23 mouse cellular contexts compared by ENCODE assay signal in the genomic region with DNA sequence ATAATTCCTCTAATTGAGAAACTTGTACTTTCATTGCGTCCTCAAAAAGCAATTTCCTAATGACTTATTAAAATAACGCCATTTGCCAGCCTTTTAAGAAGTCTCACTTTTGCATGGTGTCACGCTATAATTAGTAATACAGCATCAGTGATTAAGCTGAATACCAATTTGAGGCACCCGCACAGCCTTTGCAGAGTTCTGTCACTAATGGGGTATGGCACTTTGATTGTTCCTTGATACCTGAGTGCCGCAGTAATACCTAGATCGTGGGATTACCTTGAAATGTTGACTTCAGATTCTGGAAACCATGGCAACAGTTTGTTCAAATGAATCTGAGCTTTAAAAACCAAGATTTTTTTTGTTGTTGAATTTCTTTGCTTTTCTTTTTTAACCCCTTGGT.
DNase-seq lines count a peak whose midpoint lies in the region; ATAC-seq and TF ChIP-seq lines count a peak whose summit lies in the region.
"Had no signal": no experiment of that assay in that cellular context is flagged by ENCODE, and none has a peak within 500 bp of the region (broad histone marks: within the 10 kb centered on the region; RNA-seq: fewer than 3 reads in every experiment).

No protein-coding gene starts in this region.

- H3K27me3 ChIP-seq in forebrain, embryonic 14.5 days (replicated peaks; ENCODE audit: control insufficient read depth, insufficient read depth, low read length) = no peaks in the 10 kb centered on the region
- 0 out of 2 replicates have a peak, but pooled peaks cover 1% of the 10 kb centered on the region for H3K27me3 ChIP-seq in forebrain, embryonic 13.5 days
- no peaks in the 10 kb centered on the region for H3K27me3 ChIP-seq in forebrain, postnatal 0 days (ENCODE audit: insufficient read depth, low read length)
- H3K27me3 ChIP-seq in forebrain, embryonic 10.5 days (ENCODE audit: poor library complexity, severe bottlenecking) = no peaks in the 10 kb centered on the region
- H3K27me3 ChIP-seq in neural tube, embryonic 15.5 days (replicated peaks) = no peaks in the 10 kb centered on the region
- H3K27me3 ChIP-seq: heart, embryonic 12.5 days; heart, embryonic 15.5 days; hindbrain, embryonic 13.5 days had no signal

- ATAC-seq in forebrain, embryonic 14.5 days = peak; percentile 69
- ATAC-seq in forebrain, embryonic 13.5 days = no peak
- ATAC-seq in forebrain, postnatal 0 days = peak; percentile 87; the same call in 1 of the 2 replicates
- no peak for ATAC-seq in neural tube, embryonic 15.5 days (ENCODE audit: low FRiP score)
- ATAC-seq: hindbrain, embryonic 16.5 days; inflammation-experienced regulatory T-cells, adult 6 months; intestine, embryonic 16.5 days had no signal

- no peaks in the 10 kb centered on the region for H3K4me1 ChIP-seq in forebrain, embryonic 14.5 days (ENCODE audit: control insufficient read depth, insufficient read depth, low read length)
- no peaks in the 10 kb centered on the region for H3K4me1 ChIP-seq in forebrain, embryonic 13.5 days
- H3K4me1 ChIP-seq in forebrain, postnatal 0 days (ENCODE audit: insufficient read depth) = no peaks in the 10 kb centered on the region
- no peaks in the 10 kb centered on the region for H3K4me1 ChIP-seq in forebrain, embryonic 10.5 days
- no peaks in the 10 kb centered on the region for H3K4me1 ChIP-seq in neural tube, embryonic 15.5 days
- H3K4me1 ChIP-seq: heart, embryonic 12.5 days; heart, embryonic 15.5 days; hindbrain, embryonic 10.5 days; hindbrain, embryonic 13.5 days had no signal

- WGBS in forebrain, embryonic 14.5 days = 44% methylated on average over 6 of the region's 6 CpGs
- WGBS in forebrain, embryonic 13.5 days = 57% methylated on average over 6 of the region's 6 CpGs
- 34% methylated on average over 6 of the region's 6 CpGs for WGBS in forebrain, postnatal 0 days
- 87% methylated on average over 6 of the region's 6 CpGs for WGBS in forebrain, embryonic 10.5 days
- 78% methylated on average over 6 of the region's 6 CpGs for WGBS in neural tube, embryonic 15.5 days

- H3K27ac ChIP-seq in forebrain, embryonic 14.5 days (ENCODE audit: low read depth, low read length) = no peak overlapping the region
- H3K27ac ChIP-seq in forebrain, embryonic 13.5 days = no peak overlapping the region
- H3K27ac ChIP-seq in forebrain, postnatal 0 days (ENCODE audit: low read depth, low read length) = no peak overlapping the region
- H3K27ac ChIP-seq in forebrain, embryonic 10.5 days = no peak overlapping the region
- H3K27ac ChIP-seq in neural tube, embryonic 15.5 days (replicated peaks) = no peak overlapping the region
- H3K27ac ChIP-seq: heart, embryonic 15.5 days; hindbrain, embryonic 10.5 days; hindbrain, embryonic 13.5 days had no signal

- no peak overlapping the region for H3K4me3 ChIP-seq in forebrain, embryonic 14.5 days (ENCODE audit: low read depth, low read length)
- no peak overlapping the region for H3K4me3 ChIP-seq in forebrain, embryonic 13.5 days
- no peak overlapping the region for H3K4me3 ChIP-seq in forebrain, postnatal 0 days (ENCODE audit: low read depth, low read length)
- no peak overlapping the region for H3K4me3 ChIP-seq in forebrain, embryonic 10.5 days
- H3K4me3 ChIP-seq in neural tube, embryonic 15.5 days (replicated peaks) = no peak overlapping the region
- H3K4me3 ChIP-seq: heart, embryonic 12.5 days; heart, embryonic 15.5 days; hindbrain, embryonic 10.5 days; hindbrain, embryonic 13.5 days had no signal

- 0 out of 2 replicates have a peak, but pooled peaks cover 4% of the 10 kb centered on the region for H3K9me3 ChIP-seq in forebrain, embryonic 14.5 days (replicated peaks; ENCODE audit: control insufficient read depth, low read length)
- 0 out of 2 replicates have a peak, but pooled peaks cover 2% of the 10 kb centered on the region for H3K9me3 ChIP-seq in forebrain, embryonic 13.5 days (replicated peaks)
- H3K9me3 ChIP-seq in forebrain, postnatal 0 days (ENCODE audit: low read length) = no peaks in the 10 kb centered on the region
- peaks cover 4% of the 10 kb centered on the region for H3K9me3 ChIP-seq in forebrain, embryonic 10.5 days
- H3K9me3 ChIP-seq in neural tube, embryonic 15.5 days (replicated peaks) = no peaks in the 10 kb centered on the region
- H3K9me3 ChIP-seq: heart, embryonic 15.5 days had no signal

- no peak overlapping the region for H3K9ac ChIP-seq in forebrain, embryonic 14.5 days (ENCODE audit: low read length)
- no peak overlapping the region for H3K9ac ChIP-seq in forebrain, embryonic 13.5 days
- H3K9ac ChIP-seq in forebrain, postnatal 0 days = no peak overlapping the region
- H3K9ac ChIP-seq in neural tube, embryonic 15.5 days (replicated peaks) = no peak overlapping the region
- H3K9ac ChIP-seq: heart, embryonic 12.5 days; heart, embryonic 15.5 days; hindbrain, embryonic 13.5 days had no signal

- DNase-seq in forebrain, embryonic 14.5 days (ENCODE audit: low spot score) = peak; percentile 39
- DNase-seq in forebrain, postnatal 0 days = peak; percentile 21
- no peak for DNase-seq in forebrain, embryonic 10.5 days (ENCODE audit: extremely low spot score, low spot score)
- peak; percentile 22 for DNase-seq in brain, embryonic 18.5 days (ENCODE audit: low read depth, low spot score)
- DNase-seq: adrenal gland, postnatal 10 days; adrenal gland, postnatal 36 days; cerebellum, adult 18-20 months; cerebellum, adult 9-10 months; cerebellum, postnatal 14 days; gastrocnemius, postnatal 25 days; heart, adult 18-20 months; heart, postnatal 10 days; heart, postnatal 36 days; kidney, adult 18-20 months had no signal

- no peaks in the 10 kb centered on the region for H3K36me3 ChIP-seq in forebrain, embryonic 14.5 days (ENCODE audit: control insufficient read depth, insufficient read depth, low read length)
- H3K36me3 ChIP-seq in forebrain, embryonic 13.5 days (ENCODE audit: poor library complexity, severe bottlenecking) = no peaks in the 10 kb centered on the region
- no peaks in the 10 kb centered on the region for H3K36me3 ChIP-seq in forebrain, postnatal 0 days (ENCODE audit: insufficient read depth)
- no peaks in the 10 kb centered on the region for H3K36me3 ChIP-seq in forebrain, embryonic 10.5 days (replicated peaks)
- no peaks in the 10 kb centered on the region for H3K36me3 ChIP-seq in neural tube, embryonic 15.5 days
- H3K36me3 ChIP-seq: heart, embryonic 12.5 days; heart, embryonic 15.5 days; hindbrain, embryonic 10.5 days; hindbrain, embryonic 13.5 days had no signal

- no peak for TF ChIP-seq CTCF in forebrain, postnatal 0 days (IDR thresholded peaks at IDR 0.05; ENCODE audit: low read depth)

- no peak overlapping the region for H3K4me2 ChIP-seq in forebrain, embryonic 14.5 days (ENCODE audit: low read length)
- H3K4me2 ChIP-seq in forebrain, embryonic 13.5 days = no peak overlapping the region
- H3K4me2 ChIP-seq in forebrain, postnatal 0 days (ENCODE audit: low read depth) = no peak overlapping the region
- H3K4me2 ChIP-seq in neural tube, embryonic 15.5 days = no peak overlapping the region
- H3K4me2 ChIP-seq: heart, embryonic 12.5 days; heart, embryonic 15.5 days; hindbrain, embryonic 13.5 days had no signal

Comparison
In these comparisons a context has a peak if more than half of its experiments do, and no peak if none do; other contexts are left out.
1. ATAC-seq: peak in forebrain, embryonic 14.5 days (single experiment) and forebrain, postnatal 0 days (single experiment); none in forebrain, embryonic 13.5 days (single experiment) and neural tube, embryonic 15.5 days (single experiment).